In the genomic region with DNA sequence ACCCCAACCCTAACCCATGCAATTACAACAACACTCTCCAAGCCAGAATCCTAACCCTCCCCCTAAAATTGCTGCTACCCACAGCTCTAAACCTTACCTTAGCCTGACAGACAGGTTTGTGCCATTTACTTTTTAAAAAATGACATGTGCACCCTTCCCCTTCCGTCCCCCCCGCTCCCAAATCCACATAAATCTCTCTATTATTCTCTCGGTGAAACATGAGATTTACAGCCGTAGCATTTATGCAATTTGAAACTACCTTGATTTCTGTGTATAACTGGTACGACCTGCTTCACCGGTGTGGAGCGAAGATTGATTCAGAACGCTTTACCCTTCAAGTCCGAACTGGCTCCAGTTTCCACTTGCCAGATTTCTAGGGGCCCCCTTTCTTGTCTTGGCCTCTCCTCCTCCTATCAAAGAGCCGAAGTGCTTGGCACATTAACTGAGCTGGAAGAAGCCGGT, we compare ENCODE assay signal across 12 mouse cellular contexts. TPM values are rescaled to one million over a fixed set of nuclear protein-coding genes. Genes with fewer than 3 reads are reported as not detected.
A peak's percentile ranks its signal among the peaks of the same experiment; 100 is the strongest.
DNase-seq lines count a peak whose midpoint lies in the region; ATAC-seq lines count a peak whose summit lies in the region.
"Had no signal": no experiment of that assay in that cellular context is flagged by ENCODE, and none has a peak within 500 bp of the region (broad histone marks: within the 10 kb centered on the region; RNA-seq: fewer than 3 reads in every experiment).

No protein-coding gene starts in this region.

- 29% methylated on average over 11 of the region's 11 CpGs for WGBS in kidney, embryonic 16.5 days
- WGBS in embryonic facial prominence, embryonic 13.5 days = 31% methylated on average over 11 of the region's 11 CpGs
- 53% methylated on average over 11 of the region's 11 CpGs for WGBS in intestine, embryonic 15.5 days
- 32% methylated on average over 11 of the region's 11 CpGs for WGBS in stomach, embryonic 14.5 days

- no peak overlapping the region for H3K4me3 ChIP-seq in kidney, embryonic 16.5 days (ENCODE audit: low read length)
- no peak overlapping the region for H3K4me3 ChIP-seq in embryonic facial prominence, embryonic 13.5 days
- no peak overlapping the region for H3K4me3 ChIP-seq in intestine, embryonic 15.5 days (replicated peaks)
- no peak overlapping the region for H3K4me3 ChIP-seq in stomach, embryonic 14.5 days (ENCODE audit: low read depth, low read length)
- H3K4me3 ChIP-seq: layer of hippocampus, adult 2 months; midbrain, embryonic 10.5 days had no signal

- no peaks in the 10 kb centered on the region for H3K9me3 ChIP-seq in kidney, embryonic 16.5 days (ENCODE audit: low read length)
- H3K9me3 ChIP-seq in embryonic facial prominence, embryonic 13.5 days = no peaks in the 10 kb centered on the region
- no peaks in the 10 kb centered on the region for H3K9me3 ChIP-seq in intestine, embryonic 15.5 days
- H3K9me3 ChIP-seq in stomach, embryonic 14.5 days (ENCODE audit: control insufficient read depth, low read depth, low read length) = no peaks in the 10 kb centered on the region
- H3K9me3 ChIP-seq: midbrain, embryonic 10.5 days had no signal

- H3K27ac ChIP-seq in kidney, embryonic 16.5 days (ENCODE audit: low read length) = no peak overlapping the region
- H3K27ac ChIP-seq in embryonic facial prominence, embryonic 13.5 days = peak overlapping the region; percentile 81
- no peak overlapping the region for H3K27ac ChIP-seq in intestine, embryonic 15.5 days
- peak overlapping the region; percentile 64 for H3K27ac ChIP-seq in stomach, embryonic 14.5 days (ENCODE audit: low read length)
- H3K27ac ChIP-seq: layer of hippocampus, adult 2 months; midbrain, embryonic 10.5 days had no signal

- H3K4me1 ChIP-seq in kidney, embryonic 16.5 days (ENCODE audit: insufficient read depth, low read length) = 0 out of 2 replicates have a peak, but pooled peaks cover 3% of the 10 kb centered on the region
- 0 out of 2 replicates have a peak, but pooled peaks cover 3% of the 10 kb centered on the region for H3K4me1 ChIP-seq in embryonic facial prominence, embryonic 13.5 days
- no peaks in the 10 kb centered on the region for H3K4me1 ChIP-seq in intestine, embryonic 15.5 days (replicated peaks)
- no peaks in the 10 kb centered on the region for H3K4me1 ChIP-seq in stomach, embryonic 14.5 days (ENCODE audit: control insufficient read depth, insufficient read depth, low read length)
- H3K4me1 ChIP-seq: midbrain, embryonic 10.5 days had no signal

- 0 out of 2 replicates have a peak, but pooled peaks have one; percentile 12 for ATAC-seq in kidney, embryonic 16.5 days (ENCODE audit: low FRiP score, low TSS enrichment)
- ATAC-seq in embryonic facial prominence, embryonic 13.5 days (ENCODE audit: insufficient number of reproducible peaks, insufficient read depth, low FRiP score, low TSS enrichment, low read depth) = peak; percentile 59; the same call in 1 of the 2 replicates
- no peak for ATAC-seq in intestine, embryonic 15.5 days
- peak; percentile 37; the same call in 1 of the 2 replicates for ATAC-seq in stomach, embryonic 14.5 days (ENCODE audit: insufficient number of reproducible peaks, insufficient read depth, low FRiP score, low read depth)

- H3K36me3 ChIP-seq in kidney, embryonic 16.5 days (ENCODE audit: insufficient read depth, low read length) = no peaks in the 10 kb centered on the region
- H3K36me3 ChIP-seq in embryonic facial prominence, embryonic 13.5 days = no peaks in the 10 kb centered on the region
- H3K36me3 ChIP-seq in intestine, embryonic 15.5 days = no peaks in the 10 kb centered on the region
- no peaks in the 10 kb centered on the region for H3K36me3 ChIP-seq in stomach, embryonic 14.5 days (ENCODE audit: control insufficient read depth, insufficient read depth, low read length)
- H3K36me3 ChIP-seq: midbrain, embryonic 10.5 days had no signal

- no peaks in the 10 kb centered on the region for H3K27me3 ChIP-seq in kidney, embryonic 16.5 days (ENCODE audit: insufficient read depth, low read length)
- H3K27me3 ChIP-seq in embryonic facial prominence, embryonic 13.5 days = no peaks in the 10 kb centered on the region
- no peaks in the 10 kb centered on the region for H3K27me3 ChIP-seq in intestine, embryonic 15.5 days (replicated peaks)
- H3K27me3 ChIP-seq in stomach, embryonic 14.5 days (ENCODE audit: control insufficient read depth, insufficient read depth, low read length) = no peaks in the 10 kb centered on the region

- H3K9ac ChIP-seq in kidney, embryonic 16.5 days (replicated peaks; ENCODE audit: low read length) = no peak overlapping the region
- H3K9ac ChIP-seq in embryonic facial prominence, embryonic 13.5 days = no peak overlapping the region
- H3K9ac ChIP-seq in intestine, embryonic 15.5 days = no peak overlapping the region
- H3K9ac ChIP-seq in stomach, embryonic 14.5 days (replicated peaks; ENCODE audit: low read depth, low read length) = no peak overlapping the region

- peak overlapping the region; percentile 15; the same call in 1 of the 2 replicates for H3K4me2 ChIP-seq in kidney, embryonic 16.5 days (replicated peaks; ENCODE audit: low read depth, low read length)
- peak overlapping the region; percentile 4 for H3K4me2 ChIP-seq in embryonic facial prominence, embryonic 13.5 days
- H3K4me2 ChIP-seq in intestine, embryonic 15.5 days (replicated peaks) = peak overlapping the region; percentile 22
- peak overlapping the region; percentile 3; the same call in 1 of the 2 replicates for H3K4me2 ChIP-seq in stomach, embryonic 14.5 days (replicated peaks; ENCODE audit: low read depth, low read length)

- DNase-seq in kidney, postnatal 25 days = no peak
- no peak for DNase-seq in ovary, postnatal 36 days (ENCODE audit: low spot score)
- no peak for DNase-seq in adrenal gland, adult 8-10 months
- DNase-seq: cerebellum, adult 9-11 months; heart, postnatal 4 days; thymus, adult 2 months had no signal

RNA-seq across cellular contexts. Expression of a gene that starts 38.4 kb away (rescaled TPM):
- polyA plus RNA-seq in kidney, embryonic 16.5 days (2015; fragmentation: Nextera tagmentation; extraction: Ambion mirVana) = 25.5 and 28.7 TPM in 2 replicates
- 35.6 and 36.4 TPM in 2 replicates for polyA plus RNA-seq in embryonic facial prominence, embryonic 13.5 days (2015; fragmentation: Nextera tagmentation; extraction: Ambion mirVana)
- polyA plus RNA-seq in intestine, embryonic 15.5 days (2015; fragmentation: Nextera tagmentation; extraction: Ambion mirVana) = 24.5 and 25.9 TPM in 2 replicates
- 37.9 and 40.8 TPM in 2 replicates for polyA plus RNA-seq in stomach, embryonic 14.5 days (2014; fragmentation: Nextera tagmentation; extraction: Ambion mirVana)
- total RNA-seq in adrenal gland, adult 8-10 months (2022) = 10 to 100 TPM; 43.6 to 52.4 (median 45.8) TPM

RNA-seq across cellular contexts. Expression of a gene that starts 54.4 kb away (rescaled TPM):
- polyA plus RNA-seq in kidney, embryonic 16.5 days (2015; fragmentation: Nextera tagmentation; extraction: Ambion mirVana) = 20.1 and 20.5 TPM in 2 replicates
- polyA plus RNA-seq in embryonic facial prominence, embryonic 13.5 days (2015; fragmentation: Nextera tagmentation; extraction: Ambion mirVana) = 25.3 and 31.7 TPM in 2 replicates
- polyA plus RNA-seq in intestine, embryonic 15.5 days (2015; fragmentation: Nextera tagmentation; extraction: Ambion mirVana) = 24.8 and 30.0 TPM in 2 replicates
- polyA plus RNA-seq in stomach, embryonic 14.5 days (2014; fragmentation: Nextera tagmentation; extraction: Ambion mirVana) = 25.0 and 25.1 TPM in 2 replicates
- total RNA-seq in adrenal gland, adult 8-10 months (2022) = 10 to 100 TPM; 13.0 to 17.9 (median 14.1) TPM

Comparison
In these comparisons a context has a peak if more than half of its experiments do, and no peak if none do; other contexts are left out.
1. H3K27ac ChIP-seq: peak in embryonic facial prominence, embryonic 13.5 days (single experiment) and stomach, embryonic 14.5 days (single experiment); none in kidney, embryonic 16.5 days (single experiment) and intestine, embryonic 15.5 days (single experiment).
2. Peak in every context shown above with its lines, with median percentiles within 50 percentile points of each other: H3K4me2 ChIP-seq.